Mouse (Mus musculus) testis, adult 2 months (tissue): Measurements from ENCODE around the gene Cd8a. TPM values are rescaled to one million over a fixed set of nuclear protein-coding genes. Genes with fewer than 3 reads are reported as not detected.
"Not testable (repeated sequence)": the region's sequence is repeated elsewhere in the genome, so short reads cannot be mapped to it uniquely, and the experiment has no call there.

ENCODE experiments used
- H3K27ac ChIP-seq: fragments of 200-500 bp; 2 replicates; pipeline ENCODE4 v1.5.1; 2012; ENCODE audit warnings: low read depth, low read length; ENCODE audit not compliant: control insufficient read depth, insufficient read depth
- H3K27me3 ChIP-seq: fragments of 200-500 bp; 2 replicates; pipeline ENCODE4 v1.6.1; 2012; ENCODE audit warnings: mild to moderate bottlenecking, low read length, moderate library complexity; ENCODE audit not compliant: control insufficient read depth, insufficient read depth
- H3K36me3 ChIP-seq: fragments of 200-500 bp; 2 replicates; pipeline ENCODE4 v1.6.1; 2012; ENCODE audit warnings: mild to moderate bottlenecking, low read length; ENCODE audit not compliant: control insufficient read depth, insufficient read depth
- H3K4me1 ChIP-seq: fragments of 200-500 bp; 2 replicates; pipeline ENCODE4 v1.6.1; 2012; ENCODE audit warnings: low read length; ENCODE audit not compliant: control insufficient read depth, insufficient read depth
- H3K4me3 ChIP-seq: fragments of 200-500 bp; 2 replicates; pipeline ENCODE4 v1.5.1; 2012; ENCODE audit warnings: low read depth, mild to moderate bottlenecking, low read length, moderate library complexity, mixed read lengths; ENCODE audit not compliant: control insufficient read depth
- CTCF ChIP-seq: fragments of 200-500 bp; IDR thresholded peaks from 2 replicates; pipeline ENCODE4 v1.5.1; 2012; ENCODE audit warnings: low read depth, mild to moderate bottlenecking, inconsistent platforms, low read length, moderate library complexity; ENCODE audit not compliant: control insufficient read depth, insufficient read depth, insufficient replicate concordance
- POLR2A ChIP-seq: fragments of 200-500 bp; IDR thresholded peaks from 2 replicates; pipeline ENCODE4 v1.6.1; 2012; ENCODE audit warnings: low read depth, mild to moderate bottlenecking, inconsistent platforms, low read length, moderate library complexity; ENCODE audit not compliant: control insufficient read depth
- polyA plus RNA-seq: library from polyadenylated mRNA; depleted of rRNA; stranded (reverse); fragments of >200 nt; gene quantifications from 2 replicates; pipeline ENCODE4 v1.2.3, GENCODE M21; 2012; rRNA removed

Gene Cd8a
- polyA plus RNA-seq = 0.02 TPM in 1 of 2 replicates, not detected in the other

GRCm38 (mm10) chr6:71373249-71373775 lies at the start of gene Cd8a:
Gene Cd8a (plus strand): TSS chr6:71373427.
- no peaks in the 10 kb centered on the region; the same call in none of the 2 replicates for H3K4me1 ChIP-seq
- no peak for TF ChIP-seq POLR2A
- TF ChIP-seq CTCF = no peak
- peak within 1 kb of the TSS; percentile 9; the same call in 1 of the 2 replicates for H3K4me3 ChIP-seq
- H3K27ac ChIP-seq = no peak within 1 kb of the TSS
- no peaks in the 10 kb centered on the region for H3K27me3 ChIP-seq
- H3K36me3 ChIP-seq = no peaks in the 10 kb centered on the region

GRCm38 (mm10) chr6:71324816-71325215 lies 48.4 kb upstream of the Cd8a start:
- Histone ChIP-seq H3K27me3 (no peaks in the 10 kb centered on the region), H3K27ac (no peak overlapping the region), H3K4me3 (peak overlapping the region; percentile 24), H3K36me3 (no peaks in the 10 kb centered on the region), H3K4me1 (no peaks in the 10 kb centered on the region)
- TF ChIP-seq CTCF (no peak), POLR2A (no peak)

- no peaks in the 10 kb centered on the region for H3K27me3 ChIP-seq
- H3K4me1 ChIP-seq = no peaks in the 10 kb centered on the region
- H3K27ac ChIP-seq = no peak overlapping the region
- no peak overlapping the region for H3K4me3 ChIP-seq
- TF ChIP-seq POLR2A (no peak), CTCF (no peak)
- no peaks in the 10 kb centered on the region for H3K36me3 ChIP-seq
Observed at GRCm38 (mm10) chr6:71329881-71330280, 43.3 kb upstream of the Cd8a start.

GRCm38 (mm10) chr6:71330486-71330885 lies 42.7 kb upstream of the Cd8a start:
- H3K4me3 ChIP-seq = no peak overlapping the region
- TF ChIP-seq POLR2A = no peak
- TF ChIP-seq CTCF = no peak
- no peak overlapping the region for H3K27ac ChIP-seq
- no peaks in the 10 kb centered on the region for H3K36me3 ChIP-seq
- no peaks in the 10 kb centered on the region for H3K27me3 ChIP-seq
- H3K4me1 ChIP-seq = no peaks in the 10 kb centered on the region

- H3K27me3 ChIP-seq, H3K27ac ChIP-seq, H3K36me3 ChIP-seq, H3K4me3 ChIP-seq, H3K4me1 ChIP-seq: not testable (repeated sequence)
Observed at GRCm38 (mm10) chr6:71331491-71331890, 41.7 kb upstream of the Cd8a start.

GRCm38 (mm10) chr6:71332236-71332965 lies 40.8 kb upstream of the Cd8a start:
- no peak overlapping the region for H3K4me3 ChIP-seq
- no peaks in the 10 kb centered on the region for H3K36me3 ChIP-seq
- no peaks in the 10 kb centered on the region for H3K4me1 ChIP-seq
- TF ChIP-seq POLR2A = no peak
- TF ChIP-seq CTCF = no peak
- H3K27ac ChIP-seq = no peak overlapping the region
- no peaks in the 10 kb centered on the region for H3K27me3 ChIP-seq

GRCm38 (mm10) chr6:71333031-71333430 lies 40.2 kb upstream of the Cd8a start:
- H3K36me3 ChIP-seq = no peaks in the 10 kb centered on the region
- H3K4me1 ChIP-seq = no peaks in the 10 kb centered on the region
- H3K27ac ChIP-seq = no peak overlapping the region
- no peaks in the 10 kb centered on the region for H3K27me3 ChIP-seq
- H3K4me3 ChIP-seq = no peak overlapping the region
- TF ChIP-seq POLR2A = no peak
- TF ChIP-seq CTCF = no peak
